Mouse (Mus musculus) liver, adult (tissue): ENCODE results near the gene Arrdc5.

Source experiments
- GATA4 ChIP-seq: IDR thresholded peaks from 2 replicates; pipeline ENCODE4 v1.6.1; 2014; ENCODE audit warnings: mild to moderate bottlenecking, low read length; ENCODE audit not compliant: insufficient replicate concordance

Gene Arrdc5

GRCm38 (mm10) chr17:56254695-56255094 lies 45.4 kb downstream of the Arrdc5 start:
- TF ChIP-seq GATA4: no peak

- no peak for TF ChIP-seq GATA4
Measured at GRCm38 (mm10) chr17:56251136-56251829, 48.8 kb downstream of the Arrdc5 start.

GRCm38 (mm10) chr17:56245608-56246007 lies 54.5 kb downstream of the Arrdc5 start:
- TF ChIP-seq GATA4: no peak
